Mouse (Mus musculus): ENCODE data around the gene Syce3. TPM values are rescaled to one million over a fixed set of nuclear protein-coding genes. Genes with fewer than 3 reads are reported as not detected.

The Syce3 gene
- polyA plus RNA-seq (2014; fragmentation: Illumina TruSeq; extraction: RNeasy Lipid Tissue Mini Kit (QIAGEN cat#74804); ENCODE audit: low read depth, low replicate concordance): 49.1 TPM

GRCm38 (mm10) chr15:89410118-89410517, at the start of gene Syce3:
Gene Syce3 (minus strand): TSS chr15:89410503.

GRCm38 (mm10) chr15:89453865-89454478, 43.7 kb upstream of the Syce3 start, which contains the start of gene Mapk8ip2:
Gene Mapk8ip2 (plus strand): TSS chr15:89453913.

GRCm38 (mm10) chr15:89429352-89430221, 19.3 kb upstream of the Syce3 start, which contains the start of the genes C730034F03Rik, Gm44502 and Chkb:
Gene C730034F03Rik (plus strand): TSS chr15:89429589.
Gene Gm44502 (minus strand): TSS chr15:89429696.
Gene Chkb (minus strand): TSS chr15:89429908.

GRCm38 (mm10) chr15:89425711-89426121, 15.4 kb upstream of the Syce3 start, which contains the start of gene Cpt1b:
Gene Cpt1b (minus strand): TSS chr15:89425863.

GRCm38 (mm10) chr15:89384617-89385016, 25.7 kb downstream of the Syce3 start, which contains the start of gene Klhdc7b:
Gene Klhdc7b (plus strand): TSS chr15:89384917.

GRCm38 (mm10) chr15:89378831-89379401, 31.4 kb downstream of the Syce3 start, which contains the start of gene Odf3b:
Gene Odf3b (minus strand): TSS chr15:89379282.

GRCm38 (mm10) chr15:89376957-89377356, 33.3 kb downstream of the Syce3 start, which contains the start of gene Tymp:
Gene Tymp (minus strand): TSS chr15:89377039.

GRCm38 (mm10) chr15:89373762-89374248, 36.5 kb downstream of the Syce3 start, which contains the start of gene Sco2:
Gene Sco2 (minus strand): TSS chr15:89373846.

GRCm38 (mm10) chr15:89355241-89356187, 54.8 kb downstream of the Syce3 start, which contains the start of the genes Lmf2 and Ncaph2:
Gene Lmf2 (minus strand): TSS chr15:89355659.
Gene Ncaph2 (plus strand): TSS chr15:89355719.

Other genes starting within 250 kb of the Syce3 start
- 4.6 TPM for gene Plxnb2, start 229.7 kb downstream of the Syce3 start, polyA plus RNA-seq (2014; fragmentation: Illumina TruSeq; extraction: RNeasy Lipid Tissue Mini Kit (QIAGEN cat#74804); ENCODE audit: low read depth, low replicate concordance)
- 1.0 TPM for gene Dennd6b, start 214.0 kb downstream of the Syce3 start, polyA plus RNA-seq (2014; fragmentation: Illumina TruSeq; extraction: RNeasy Lipid Tissue Mini Kit (QIAGEN cat#74804); ENCODE audit: low read depth, low replicate concordance)
- gene Ppp6r2, start 198.9 kb downstream of the Syce3 start, polyA plus RNA-seq (2014; fragmentation: Illumina TruSeq; extraction: RNeasy Lipid Tissue Mini Kit (QIAGEN cat#74804); ENCODE audit: low read depth, low replicate concordance): 16.1 TPM
- 5.4 TPM for gene Sbf1, start 95.2 kb downstream of the Syce3 start, polyA plus RNA-seq (2014; fragmentation: Illumina TruSeq; extraction: RNeasy Lipid Tissue Mini Kit (QIAGEN cat#74804); ENCODE audit: low read depth, low replicate concordance)
- gene Adm2, start 87.8 kb downstream of the Syce3 start, polyA plus RNA-seq (2014; fragmentation: Illumina TruSeq; extraction: RNeasy Lipid Tissue Mini Kit (QIAGEN cat#74804); ENCODE audit: low read depth, low replicate concordance): not detected
- gene Miox, start 76.1 kb downstream of the Syce3 start, polyA plus RNA-seq (2014; fragmentation: Illumina TruSeq; extraction: RNeasy Lipid Tissue Mini Kit (QIAGEN cat#74804); ENCODE audit: low read depth, low replicate concordance): 0.21 TPM
- 1.1 TPM for gene Lmf2, start 54.8 kb downstream of the Syce3 start, polyA plus RNA-seq (2014; fragmentation: Illumina TruSeq; extraction: RNeasy Lipid Tissue Mini Kit (QIAGEN cat#74804); ENCODE audit: low read depth, low replicate concordance)
- 9.2 TPM for gene Ncaph2, start 54.8 kb downstream of the Syce3 start, polyA plus RNA-seq (2014; fragmentation: Illumina TruSeq; extraction: RNeasy Lipid Tissue Mini Kit (QIAGEN cat#74804); ENCODE audit: low read depth, low replicate concordance)
- 0.62 TPM for gene Sco2, start 36.7 kb downstream of the Syce3 start, polyA plus RNA-seq (2014; fragmentation: Illumina TruSeq; extraction: RNeasy Lipid Tissue Mini Kit (QIAGEN cat#74804); ENCODE audit: low read depth, low replicate concordance)
- gene Tymp, start 33.5 kb downstream of the Syce3 start, polyA plus RNA-seq (2014; fragmentation: Illumina TruSeq; extraction: RNeasy Lipid Tissue Mini Kit (QIAGEN cat#74804); ENCODE audit: low read depth, low replicate concordance): not detected
- not detected for gene Odf3b, start 31.2 kb downstream of the Syce3 start, polyA plus RNA-seq (2014; fragmentation: Illumina TruSeq; extraction: RNeasy Lipid Tissue Mini Kit (QIAGEN cat#74804); ENCODE audit: low read depth, low replicate concordance)
- not detected for gene Klhdc7b, start 25.6 kb downstream of the Syce3 start, polyA plus RNA-seq (2014; fragmentation: Illumina TruSeq; extraction: RNeasy Lipid Tissue Mini Kit (QIAGEN cat#74804); ENCODE audit: low read depth, low replicate concordance)
- 21.4 TPM for gene Cpt1b, start 15.4 kb upstream of the Syce3 start, polyA plus RNA-seq (2014; fragmentation: Illumina TruSeq; extraction: RNeasy Lipid Tissue Mini Kit (QIAGEN cat#74804); ENCODE audit: low read depth, low replicate concordance)
- 8.2 TPM for gene C730034F03Rik, start 19.1 kb upstream of the Syce3 start, polyA plus RNA-seq (2014; fragmentation: Illumina TruSeq; extraction: RNeasy Lipid Tissue Mini Kit (QIAGEN cat#74804); ENCODE audit: low read depth, low replicate concordance)
- 0.28 TPM for gene Gm44502, start 19.2 kb upstream of the Syce3 start, polyA plus RNA-seq (2014; fragmentation: Illumina TruSeq; extraction: RNeasy Lipid Tissue Mini Kit (QIAGEN cat#74804); ENCODE audit: low read depth, low replicate concordance)
- gene Chkb, start 19.4 kb upstream of the Syce3 start, polyA plus RNA-seq (2014; fragmentation: Illumina TruSeq; extraction: RNeasy Lipid Tissue Mini Kit (QIAGEN cat#74804); ENCODE audit: low read depth, low replicate concordance): 36.5 TPM
- gene Mapk8ip2, start 43.4 kb upstream of the Syce3 start, polyA plus RNA-seq (2014; fragmentation: Illumina TruSeq; extraction: RNeasy Lipid Tissue Mini Kit (QIAGEN cat#74804); ENCODE audit: low read depth, low replicate concordance): 2.8 TPM
- gene Arsa, start 66.9 kb upstream of the Syce3 start, polyA plus RNA-seq (2014; fragmentation: Illumina TruSeq; extraction: RNeasy Lipid Tissue Mini Kit (QIAGEN cat#74804); ENCODE audit: low read depth, low replicate concordance): 24.8 TPM
- gene Shank3, start 89.1 kb upstream of the Syce3 start, polyA plus RNA-seq (2014; fragmentation: Illumina TruSeq; extraction: RNeasy Lipid Tissue Mini Kit (QIAGEN cat#74804); ENCODE audit: low read depth, low replicate concordance): 0.06 TPM
- 190 TPM for gene Acr, start 157.8 kb upstream of the Syce3 start, polyA plus RNA-seq (2014; fragmentation: Illumina TruSeq; extraction: RNeasy Lipid Tissue Mini Kit (QIAGEN cat#74804); ENCODE audit: low read depth, low replicate concordance)
- 58.7 TPM for gene Rabl2, start 181.4 kb upstream of the Syce3 start, polyA plus RNA-seq (2014; fragmentation: Illumina TruSeq; extraction: RNeasy Lipid Tissue Mini Kit (QIAGEN cat#74804); ENCODE audit: low read depth, low replicate concordance)

Data from testis, adult 10 weeks (tissue).